In the genomic region with DNA sequence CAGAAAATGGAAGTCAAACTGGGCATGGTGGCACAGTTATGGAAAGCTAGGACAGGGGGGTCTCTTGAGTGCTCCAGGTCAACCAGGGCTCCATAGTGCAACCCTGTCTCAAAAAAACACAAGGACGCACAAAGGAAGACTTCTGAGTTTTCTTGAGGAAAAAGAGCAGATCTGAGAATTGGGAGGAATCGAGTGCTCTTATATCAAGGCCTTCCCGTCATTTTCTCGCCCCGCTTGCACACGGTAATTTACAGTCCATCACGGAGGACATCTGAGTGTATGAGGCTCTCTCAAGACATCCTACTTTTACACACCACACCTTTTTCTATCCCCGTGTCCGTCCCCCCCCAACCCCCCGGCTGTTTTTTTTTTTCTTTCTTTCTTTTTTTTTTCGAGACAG, we compare ENCODE assay signal across 8 mouse cellular contexts. TPM values are rescaled to one million over a fixed set of nuclear protein-coding genes. Genes with fewer than 3 reads are reported as not detected.
DNase-seq lines count a peak whose midpoint lies in the region; ATAC-seq lines count a peak whose summit lies in the region.

No protein-coding gene starts in this region.

- no peak overlapping the region for H3K27ac ChIP-seq in kidney, embryonic 14.5 days (ENCODE audit: low read depth, low read length)
- H3K27ac ChIP-seq in hindbrain, embryonic 11.5 days (ENCODE audit: low read depth, low read length) = peak overlapping the region; percentile 92; the same call in 1 of the 2 replicates
- peak overlapping the region; percentile 34; the same call in 1 of the 2 replicates for H3K27ac ChIP-seq in midbrain, embryonic 15.5 days

- peaks cover 7% of the 10 kb centered on the region for H3K4me1 ChIP-seq in kidney, embryonic 14.5 days (ENCODE audit: control insufficient read depth, insufficient read depth, low read length)
- no peaks in the 10 kb centered on the region for H3K4me1 ChIP-seq in hindbrain, embryonic 11.5 days (replicated peaks; ENCODE audit: control insufficient read depth, insufficient read depth, low read length)
- H3K4me1 ChIP-seq in midbrain, embryonic 15.5 days = peaks cover 9% of the 10 kb centered on the region

- H3K4me3 ChIP-seq in kidney, embryonic 14.5 days (ENCODE audit: low read length) = peak overlapping the region; percentile 86
- H3K4me3 ChIP-seq in hindbrain, embryonic 11.5 days (ENCODE audit: low read depth, low read length) = peak overlapping the region; percentile 78
- H3K4me3 ChIP-seq in midbrain, embryonic 15.5 days = peak overlapping the region; percentile 76

- H3K4me2 ChIP-seq in kidney, embryonic 14.5 days (replicated peaks; ENCODE audit: low read depth, low read length) = peak overlapping the region; percentile 58
- peak overlapping the region; percentile 83 for H3K4me2 ChIP-seq in hindbrain, embryonic 11.5 days (replicated peaks; ENCODE audit: low read depth, low read length)
- peak overlapping the region; percentile 75 for H3K4me2 ChIP-seq in midbrain, embryonic 15.5 days

- ATAC-seq in kidney, embryonic 14.5 days (ENCODE audit: low FRiP score, low TSS enrichment) = no peak
- ATAC-seq in hindbrain, embryonic 11.5 days (ENCODE audit: low FRiP score) = no peak
- ATAC-seq in midbrain, embryonic 15.5 days (replicated peaks) = no peak; the same call in 1 of the 2 replicates

- no peaks in the 10 kb centered on the region for H3K27me3 ChIP-seq in kidney, embryonic 14.5 days (ENCODE audit: control insufficient read depth, insufficient read depth, low read length)
- H3K27me3 ChIP-seq in hindbrain, embryonic 11.5 days (ENCODE audit: control insufficient read depth, insufficient read depth, low read length) = no peaks in the 10 kb centered on the region
- no peaks in the 10 kb centered on the region for H3K27me3 ChIP-seq in midbrain, embryonic 15.5 days (replicated peaks)

- H3K9ac ChIP-seq in kidney, embryonic 14.5 days (ENCODE audit: low read depth, low read length) = peak overlapping the region; percentile 97; the same call in 1 of the 2 replicates
- H3K9ac ChIP-seq in hindbrain, embryonic 11.5 days (ENCODE audit: low read depth, low read length) = peak overlapping the region; percentile 93
- H3K9ac ChIP-seq in midbrain, embryonic 15.5 days = no peak overlapping the region

- H3K36me3 ChIP-seq in kidney, embryonic 14.5 days (ENCODE audit: control insufficient read depth, insufficient read depth, low read length) = peaks cover 9% of the 10 kb centered on the region; the same call in 1 of the 2 replicates
- H3K36me3 ChIP-seq in hindbrain, embryonic 11.5 days (ENCODE audit: control insufficient read depth, insufficient read depth, low read length) = no peaks in the 10 kb centered on the region
- H3K36me3 ChIP-seq in midbrain, embryonic 15.5 days (replicated peaks) = no peaks in the 10 kb centered on the region; the same call in 1 of the 2 replicates

- WGBS in kidney, embryonic 14.5 days = 56% methylated on average over 11 of the region's 11 CpGs
- WGBS in hindbrain, embryonic 11.5 days = 71% methylated on average over 11 of the region's 11 CpGs
- WGBS in midbrain, embryonic 15.5 days = 68% methylated on average over 11 of the region's 11 CpGs

- no peak for DNase-seq in kidney, adult 18-20 months
- DNase-seq in NIH3T3 (ENCODE audit: low read depth) = peak; percentile 29
- peak; percentile 20 for DNase-seq in hindbrain, embryonic 11.5 days (ENCODE audit: low spot score)
- no peak for DNase-seq in ovary, postnatal 14 days (ENCODE audit: low spot score)
- no peak for DNase-seq in layer of hippocampus, adult 18-20 months (ENCODE audit: low spot score in 2 of 2)
- DNase-seq in ovary, postnatal 10 days (ENCODE audit: low spot score) = no peak

- no peaks in the 10 kb centered on the region for H3K9me3 ChIP-seq in kidney, embryonic 14.5 days (ENCODE audit: control insufficient read depth, low read length)
- H3K9me3 ChIP-seq in hindbrain, embryonic 11.5 days (ENCODE audit: control insufficient read depth, low read length) = no peaks in the 10 kb centered on the region
- no peaks in the 10 kb centered on the region for H3K9me3 ChIP-seq in midbrain, embryonic 15.5 days

RNA-seq across cellular contexts. Expression of gene Tmco1, which starts 0.5 kb away (rescaled TPM):
- 86.5 and 121 TPM in 2 replicates for polyA plus RNA-seq in kidney, embryonic 14.5 days (2014; fragmentation: Nextera tagmentation; extraction: Ambion mirVana)
- polyA plus RNA-seq in hindbrain, embryonic 11.5 days (2014; fragmentation: Nextera tagmentation; extraction: Ambion mirVana) = 93.3 and 95.7 TPM in 2 replicates
- 65.2 and 70.6 TPM in 2 replicates for polyA plus RNA-seq in midbrain, embryonic 15.5 days (2015; fragmentation: Nextera tagmentation; extraction: Ambion mirVana)
- 10 to 100 TPM; 46.8 to 50.3 TPM for total RNA-seq in layer of hippocampus, adult 18-20 months (2021)

RNA-seq across cellular contexts. Expression of gene Uck2, which starts 22.6 kb away (rescaled TPM):
- polyA plus RNA-seq in kidney, embryonic 14.5 days (2014; fragmentation: Nextera tagmentation; extraction: Ambion mirVana) = 103 and 104 TPM in 2 replicates
- polyA plus RNA-seq in hindbrain, embryonic 11.5 days (2014; fragmentation: Nextera tagmentation; extraction: Ambion mirVana) = 106 and 116 TPM in 2 replicates
- 50.1 and 50.9 TPM in 2 replicates for polyA plus RNA-seq in midbrain, embryonic 15.5 days (2015; fragmentation: Nextera tagmentation; extraction: Ambion mirVana)
- total RNA-seq in layer of hippocampus, adult 18-20 months (2021) = 10 to 100 TPM; 28.4 to 35.9 TPM

RNA-seq across cellular contexts. Expression of gene Aldh9a1, which starts 42.1 kb away (rescaled TPM):
- polyA plus RNA-seq in kidney, embryonic 14.5 days (2014; fragmentation: Nextera tagmentation; extraction: Ambion mirVana) = 27.8 and 46.6 TPM in 2 replicates
- polyA plus RNA-seq in hindbrain, embryonic 11.5 days (2014; fragmentation: Nextera tagmentation; extraction: Ambion mirVana) = 35.6 and 36.2 TPM in 2 replicates
- polyA plus RNA-seq in midbrain, embryonic 15.5 days (2015; fragmentation: Nextera tagmentation; extraction: Ambion mirVana) = 33.4 and 37.1 TPM in 2 replicates
- 10 to 100 TPM; 28.2 to 29.2 TPM for total RNA-seq in layer of hippocampus, adult 18-20 months (2021)

Comparison
In these comparisons a context has a peak if more than half of its experiments do, and no peak if none do; other contexts are left out.
1. DNase-seq: peak in NIH3T3 (single experiment) and hindbrain, embryonic 11.5 days (single experiment); none in kidney, adult 18-20 months (single experiment), ovary, postnatal 14 days (single experiment), layer of hippocampus, adult 18-20 months (0 of 2) and ovary, postnatal 10 days (single experiment).
2. Peak in every context shown above with its lines, with median percentiles within 50 percentile points of each other: H3K4me2 ChIP-seq and H3K4me3 ChIP-seq.